Mouse (Mus musculus): Measurements from ENCODE around the gene Wfdc9.

Gene Wfdc9

DNA sequence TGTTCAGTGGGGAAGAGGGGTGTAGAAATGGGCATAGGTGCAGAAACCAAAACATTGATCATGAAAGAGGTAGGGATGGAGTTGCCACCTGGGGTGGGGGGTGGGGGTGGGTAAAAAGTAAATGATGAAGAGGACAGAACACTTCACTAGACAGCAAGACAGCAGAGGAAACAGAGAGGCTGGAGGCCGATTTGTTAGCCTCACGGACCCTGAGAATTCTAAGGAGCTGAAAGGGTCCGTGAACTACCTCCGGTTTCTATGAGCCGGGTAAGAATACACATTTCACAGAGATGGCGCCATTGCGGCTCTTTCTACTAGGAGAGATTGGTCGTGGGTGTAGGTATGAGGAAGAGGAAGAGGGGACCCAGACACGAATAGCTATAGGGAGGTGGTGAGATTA is at the start of gene Wfdc9:
Gene Wfdc9, minus strand, starts transcription at position 101 of the 400 bp plus-strand sequence.
- no peak for DNase-seq (ENCODE audit: low read depth, low spot score)

DNA sequence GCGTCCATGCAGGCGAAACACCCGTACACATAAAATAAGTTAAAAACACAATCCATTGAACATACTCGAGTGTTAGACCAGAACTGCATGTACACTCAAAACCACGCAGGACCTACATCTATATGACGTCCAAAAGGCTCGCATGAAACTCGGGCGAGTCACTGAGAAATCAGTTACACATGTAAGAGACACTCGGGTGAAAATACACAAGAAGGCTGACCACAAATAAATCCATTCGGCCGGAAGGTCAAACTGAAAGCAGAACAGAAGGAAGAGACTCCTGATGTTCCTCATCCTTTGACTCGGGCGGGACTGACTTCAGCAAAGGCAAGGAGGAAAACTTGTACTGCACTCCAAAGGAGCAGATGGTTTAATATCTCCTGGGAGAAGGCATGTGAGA is 49.6 kb upstream of the Wfdc9 start:
- DNase-seq (ENCODE audit: low read depth, low spot score) = no peak

DNA sequence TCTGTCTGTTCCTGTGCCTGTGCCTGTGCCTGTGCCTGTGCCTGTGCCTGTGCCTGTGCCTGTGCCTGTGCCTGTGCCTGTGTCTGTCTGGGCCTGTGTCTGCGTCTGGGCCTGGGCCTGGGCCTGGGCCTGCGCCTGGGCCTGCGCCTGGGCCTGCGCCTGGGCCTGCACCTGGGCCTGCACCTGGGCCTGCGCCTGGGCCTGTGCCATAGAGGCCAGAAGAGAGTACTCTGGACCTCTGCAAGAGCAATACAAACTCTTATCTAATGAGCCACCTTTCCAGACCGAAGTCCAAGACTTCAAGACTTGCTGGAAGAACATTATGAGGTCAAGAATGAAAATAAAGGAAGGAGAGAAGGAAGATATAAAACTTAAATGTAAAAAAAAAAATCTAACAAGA is 48.9 kb upstream of the Wfdc9 start:
- no peak for DNase-seq (ENCODE audit: low read depth, low spot score)

DNA sequence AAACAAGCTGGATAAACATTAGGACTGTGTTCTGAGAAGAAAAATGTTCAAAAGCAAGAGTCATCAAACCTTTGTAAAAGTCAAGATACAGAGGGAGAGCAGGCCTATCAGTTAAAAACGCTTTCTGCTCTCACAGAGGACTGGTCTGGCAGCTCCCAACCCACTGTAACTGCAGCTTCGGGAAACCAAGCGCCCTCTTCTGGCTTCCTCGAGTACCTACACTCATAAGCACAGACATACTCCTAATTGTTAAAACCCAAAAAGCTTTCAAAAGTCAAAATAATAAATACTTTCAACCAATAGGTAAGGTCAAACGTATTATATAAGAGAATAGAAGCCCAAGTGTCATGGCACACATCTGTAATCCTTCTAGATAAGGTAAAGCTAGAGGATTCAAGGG is 47.9 kb upstream of the Wfdc9 start:
- no peak for DNase-seq (ENCODE audit: low read depth, low spot score)

DNA sequence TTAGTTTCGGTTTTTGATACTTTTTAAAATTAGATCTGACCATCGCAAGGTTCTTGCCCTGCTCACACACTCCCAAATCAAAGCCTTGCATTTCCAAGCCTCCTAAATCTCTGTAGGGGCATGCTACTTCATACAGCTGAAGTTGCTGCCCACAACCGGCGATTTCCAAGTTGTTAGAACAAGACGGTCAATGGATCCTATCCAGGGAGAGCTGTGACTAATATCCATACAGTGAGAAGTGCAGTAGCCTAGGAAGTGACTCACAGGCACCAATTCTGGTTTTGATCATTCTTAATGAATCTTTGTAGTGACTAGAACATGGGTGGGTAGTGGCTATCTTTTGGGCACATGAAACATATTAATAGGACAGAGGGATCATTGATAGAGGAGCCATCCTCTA is 45.4 kb upstream of the Wfdc9 start:
- DNase-seq (ENCODE audit: low read depth, low spot score) = no peak

DNA sequence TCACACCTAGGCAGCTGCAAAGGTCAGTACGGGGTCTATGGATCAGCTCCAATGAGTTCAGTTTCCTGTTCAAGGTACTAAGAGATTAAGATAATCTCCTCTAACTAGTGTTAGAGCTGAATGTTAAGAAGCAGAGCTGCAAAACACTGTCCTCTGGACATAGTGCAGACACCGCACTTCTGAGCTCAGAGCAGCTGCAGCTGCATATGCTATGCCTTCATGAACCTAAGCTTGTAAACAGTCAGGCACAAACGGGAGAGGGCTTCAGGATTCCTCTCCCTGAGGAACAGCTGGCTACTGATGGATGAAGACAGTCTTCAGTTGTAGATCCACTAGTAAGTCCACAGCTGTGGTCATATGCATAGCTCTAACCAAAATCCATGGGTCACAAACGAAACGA is 44.6 kb upstream of the Wfdc9 start:
- DNase-seq (ENCODE audit: low read depth, low spot score) = no peak

DNA sequence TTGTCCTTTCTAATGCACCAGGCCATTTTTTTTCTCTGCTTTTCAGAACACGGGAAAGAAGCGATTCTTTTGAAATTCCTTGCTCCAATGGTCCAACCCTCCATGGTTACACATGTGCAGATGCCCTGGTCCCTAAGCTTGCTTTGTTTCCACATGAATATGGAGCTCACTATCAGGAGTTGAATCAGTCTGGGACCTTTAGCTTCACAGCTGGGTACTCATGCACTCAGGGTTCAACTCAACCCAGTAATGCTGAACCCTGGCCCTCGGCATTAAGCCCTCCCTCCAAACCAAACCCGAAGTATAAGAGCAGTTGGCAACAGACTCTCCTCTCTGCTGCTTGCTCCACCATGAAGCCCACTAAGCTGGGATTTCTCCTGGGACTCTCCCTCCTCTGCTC is 41.8 kb upstream of the Wfdc9 start, which contains the start of gene Spint4:
Gene Spint4, plus strand, starts transcription at position 301 of the 400 bp plus-strand sequence.
- no peak for DNase-seq (ENCODE audit: low read depth, low spot score)

DNA sequence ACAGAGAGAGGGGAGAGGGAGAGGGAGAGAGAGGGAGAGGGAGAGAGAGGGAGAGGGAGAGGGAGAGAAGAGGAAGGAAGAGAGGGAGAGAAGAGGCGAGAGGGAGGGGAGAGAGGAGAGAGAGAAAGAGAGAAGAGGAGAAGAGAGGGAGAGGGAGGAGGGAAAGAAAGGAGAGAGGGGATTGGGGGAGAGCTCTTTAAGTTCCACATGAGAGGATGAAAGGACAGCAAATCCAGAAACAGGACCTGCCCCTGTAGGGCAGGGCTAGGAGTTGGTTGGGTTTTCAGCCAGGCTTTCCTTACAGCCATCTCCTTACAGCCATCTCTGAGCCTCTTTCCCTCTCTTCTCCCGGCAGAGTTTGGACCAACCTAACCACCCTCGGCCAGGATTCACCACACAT is 28.4 kb upstream of the Wfdc9 start, which contains the start of gene Wfdc13:
Gene Wfdc13, plus strand, starts transcription at position 301 of the 400 bp plus-strand sequence.
- no peak for DNase-seq (ENCODE audit: low read depth, low spot score)

DNA sequence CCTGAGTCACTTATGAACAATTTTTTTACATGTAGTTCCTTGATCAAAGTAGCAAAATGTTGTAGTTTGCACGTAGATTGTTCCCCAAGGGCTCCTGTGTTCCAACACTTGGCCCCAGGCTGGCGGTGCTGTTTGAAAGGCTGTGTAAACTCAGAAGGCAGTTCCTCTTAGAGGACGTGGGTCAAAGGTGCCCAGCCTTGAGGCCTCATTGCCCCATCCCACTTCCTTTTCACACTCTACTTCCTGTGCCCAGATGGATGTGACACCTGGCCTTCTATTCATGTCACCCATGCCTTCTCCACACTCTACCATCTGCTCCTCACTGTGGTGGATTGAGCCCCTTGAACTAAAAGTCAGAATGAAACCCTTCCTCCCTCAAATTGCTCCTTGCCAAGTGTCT is 23.5 kb upstream of the Wfdc9 start:
- no peak for DNase-seq (ENCODE audit: low read depth, low spot score)

DNA sequence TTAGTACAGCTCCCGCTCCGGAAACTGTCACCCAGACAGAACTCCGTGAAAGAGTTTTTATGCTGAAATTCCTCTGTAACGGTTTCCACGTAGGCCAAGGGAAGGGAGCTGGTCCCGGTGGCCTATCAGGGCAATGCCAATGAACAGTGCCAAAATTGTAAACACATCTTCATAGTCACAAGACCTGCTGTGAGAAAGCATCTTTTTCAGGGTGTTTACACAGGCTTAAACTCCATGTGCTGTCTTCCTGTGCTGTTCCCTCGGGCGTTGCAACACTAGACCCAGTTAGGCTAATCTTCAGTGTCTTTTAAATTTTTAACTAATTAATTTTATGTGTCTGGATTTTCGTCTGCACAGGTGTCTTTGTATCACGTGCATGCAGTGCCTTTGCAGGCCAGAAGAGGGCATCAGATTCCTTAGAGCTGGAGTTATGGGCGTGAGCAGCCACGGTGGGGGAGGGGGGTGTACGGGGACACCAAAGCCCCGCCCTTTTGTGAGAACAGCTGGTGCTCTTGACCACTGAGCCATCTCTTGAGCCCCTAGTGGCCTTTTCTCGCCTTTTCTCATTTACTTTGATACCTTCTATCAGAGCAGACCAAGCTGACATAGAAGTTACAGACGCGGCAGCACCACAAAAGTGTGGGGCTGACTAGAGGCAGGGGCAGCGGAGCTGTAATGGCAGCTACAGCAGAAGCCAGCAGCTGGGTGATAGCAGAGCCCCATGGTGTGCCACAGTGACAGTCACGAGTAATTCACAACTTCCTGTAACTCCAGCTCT is 22.7 kb upstream of the Wfdc9 start:
- peak; percentile 40 for DNase-seq (ENCODE audit: low read depth, low spot score)

DNA sequence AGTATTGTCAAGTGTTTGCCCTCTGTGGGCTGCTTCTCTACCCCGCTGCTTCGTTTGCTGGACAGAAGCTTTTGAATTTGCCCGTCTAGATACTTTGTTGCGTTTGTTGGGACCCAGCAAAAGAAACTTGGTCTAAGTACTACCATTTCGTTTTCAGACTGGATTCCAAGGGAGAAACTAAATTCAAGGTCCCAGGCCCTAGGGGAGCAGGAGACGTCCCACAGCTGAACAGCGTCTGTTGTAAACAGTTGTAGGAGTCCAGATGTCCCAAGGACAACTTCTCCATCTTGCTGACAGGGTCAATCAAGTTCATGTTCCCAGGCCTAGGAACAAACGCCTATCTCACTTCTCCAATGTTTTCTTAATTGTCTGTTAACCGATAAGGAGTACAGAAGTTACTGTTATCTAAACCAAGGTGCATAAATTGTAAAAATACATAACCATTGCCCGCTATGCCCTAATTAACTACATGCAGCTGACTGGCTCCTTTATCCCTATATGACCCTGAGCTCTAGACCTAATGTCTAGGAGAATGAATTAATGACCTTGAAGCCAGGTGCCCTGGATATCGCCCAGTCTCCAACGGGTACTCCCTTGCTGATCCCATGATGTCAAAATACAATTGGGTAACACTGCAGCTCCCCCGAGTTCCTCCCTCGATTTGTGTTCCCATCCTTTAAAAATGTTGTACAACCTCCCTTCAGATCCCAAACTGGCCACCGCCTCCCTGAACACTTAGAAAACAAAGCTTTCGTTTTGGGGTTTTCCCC is 20.7 kb upstream of the Wfdc9 start:
- no peak for DNase-seq (ENCODE audit: low read depth, low spot score)

DNA sequence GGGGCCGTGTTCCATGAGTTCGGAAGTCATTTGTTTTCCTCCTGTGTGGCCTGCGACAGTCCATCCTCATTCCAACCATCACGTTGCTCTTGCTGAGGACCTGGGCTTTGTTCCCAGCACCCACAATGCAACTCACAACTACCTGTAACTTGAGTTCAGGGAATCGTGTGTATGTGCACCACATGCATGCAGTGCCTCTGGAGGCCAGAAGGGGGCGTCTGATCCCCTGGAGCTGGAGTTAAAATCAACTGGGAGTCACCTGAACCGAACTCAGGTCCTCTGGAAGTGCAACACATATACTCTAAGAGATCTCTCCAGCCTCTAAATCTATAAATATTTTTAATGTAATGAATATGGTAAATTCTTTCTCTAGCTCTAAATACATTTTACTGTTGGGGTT is 19.7 kb upstream of the Wfdc9 start:
- DNase-seq (ENCODE audit: low read depth, low spot score) = no peak

DNA sequence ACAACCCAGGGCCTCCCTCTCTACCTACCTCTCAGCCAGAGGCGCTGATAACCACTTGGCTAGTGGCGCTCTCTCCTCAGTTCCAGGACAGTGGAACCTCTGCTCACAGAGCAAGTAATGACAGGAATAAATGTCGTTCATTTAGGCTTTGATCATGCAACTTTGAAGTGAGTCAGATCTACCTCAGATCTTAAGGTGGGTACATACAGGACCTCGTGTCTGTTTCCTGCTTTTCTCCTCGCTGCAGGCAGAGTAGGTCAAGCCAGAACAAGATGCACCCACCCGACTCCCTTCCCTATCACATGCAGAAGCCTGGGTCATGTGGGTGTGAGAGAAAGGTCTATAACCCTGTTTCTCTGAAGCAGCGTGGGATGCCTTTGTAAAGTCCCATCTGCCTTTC is 17.6 kb upstream of the Wfdc9 start, which contains the start of gene Wfdc11:
Gene Wfdc11, minus strand, starts transcription at position 101 of the 400 bp plus-strand sequence.
- no peak for DNase-seq (ENCODE audit: low read depth, low spot score)

DNA sequence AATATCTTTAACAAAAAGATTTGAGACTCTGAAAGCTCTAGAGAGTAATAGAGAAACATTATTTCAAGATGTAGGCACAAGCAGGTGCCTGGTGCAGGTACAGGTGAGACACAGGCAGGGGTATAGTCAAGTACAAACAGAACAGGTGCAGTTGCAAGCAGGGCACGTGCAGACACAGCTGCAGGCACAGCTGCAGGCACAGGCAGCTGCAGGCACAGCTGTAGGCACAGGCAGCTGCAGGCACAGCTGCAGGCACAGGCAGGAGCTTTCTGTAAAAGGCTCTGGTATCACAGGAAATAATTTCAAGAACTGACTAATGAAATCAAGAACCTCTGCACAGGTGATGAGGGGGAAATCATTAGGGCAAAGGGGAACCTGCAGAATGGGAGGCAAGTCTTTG is 14.6 kb upstream of the Wfdc9 start:
- no peak for DNase-seq (ENCODE audit: low read depth, low spot score)

DNA sequence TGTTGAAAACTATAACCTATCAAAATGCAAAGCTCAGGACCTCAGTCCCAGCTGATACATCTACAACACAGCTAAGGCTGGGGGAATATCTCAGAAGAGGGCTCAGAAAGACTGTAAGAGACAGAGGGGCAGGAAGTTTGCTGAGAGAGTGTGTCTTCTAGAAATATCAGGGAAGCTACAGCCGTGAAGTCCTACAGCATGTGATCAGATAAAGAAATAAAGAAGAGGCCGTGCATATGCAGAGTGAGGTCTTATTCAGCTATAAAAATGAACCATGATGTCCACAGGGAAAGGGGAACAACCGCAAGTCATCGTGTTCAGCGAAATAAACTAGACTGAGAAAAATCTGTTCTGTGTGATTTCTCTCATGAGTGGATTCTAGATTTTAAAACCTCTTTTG is 13.9 kb upstream of the Wfdc9 start:
- DNase-seq (ENCODE audit: low read depth, low spot score) = no peak

DNA sequence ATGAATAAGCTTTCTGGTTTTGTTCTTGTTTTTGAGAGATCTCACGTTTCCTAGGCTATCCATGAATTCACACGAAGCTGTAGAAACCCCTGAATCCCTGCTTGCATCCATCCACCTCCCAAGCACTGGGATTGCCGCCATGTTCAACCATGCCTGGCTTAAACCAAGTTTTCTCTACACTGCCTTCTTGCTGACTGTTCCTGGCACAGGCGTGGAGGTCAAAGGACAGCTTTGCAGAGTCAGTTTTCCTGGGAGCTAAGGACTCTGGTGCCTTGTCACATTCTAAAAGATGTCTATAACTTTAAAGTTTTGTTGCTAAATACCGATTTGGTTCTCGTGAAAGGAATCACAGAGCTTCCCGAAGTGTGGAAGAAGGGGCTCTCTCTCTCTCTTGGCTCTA is 8.5 kb upstream of the Wfdc9 start:
- no peak for DNase-seq (ENCODE audit: low read depth, low spot score)

DNA sequence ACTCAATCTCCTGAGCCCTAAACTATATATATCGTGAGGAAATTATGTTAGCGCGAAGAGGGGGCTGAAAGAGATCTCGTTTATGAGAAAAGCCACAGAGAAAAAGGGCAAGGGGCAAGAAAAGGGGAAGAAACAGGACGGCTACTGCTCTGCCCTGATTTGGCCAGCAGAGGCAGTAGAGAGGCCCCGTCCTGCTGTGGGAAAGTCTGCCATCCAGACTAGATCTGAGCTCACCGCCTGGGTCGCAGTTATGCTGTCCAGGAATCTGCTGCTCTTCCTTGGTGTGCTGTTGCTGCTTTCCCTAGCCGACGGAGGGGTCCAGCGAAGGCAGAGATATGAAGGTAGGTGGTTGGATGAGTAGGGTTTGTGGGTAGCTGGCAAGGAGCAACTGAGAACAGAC is 525 bp downstream of the Wfdc9 start, which contains the start of gene Wfdc10:
Gene Wfdc10, plus strand, starts transcription at position 189 of the 400 bp plus-strand sequence.
- no peak for DNase-seq (ENCODE audit: low read depth, low spot score)

DNA sequence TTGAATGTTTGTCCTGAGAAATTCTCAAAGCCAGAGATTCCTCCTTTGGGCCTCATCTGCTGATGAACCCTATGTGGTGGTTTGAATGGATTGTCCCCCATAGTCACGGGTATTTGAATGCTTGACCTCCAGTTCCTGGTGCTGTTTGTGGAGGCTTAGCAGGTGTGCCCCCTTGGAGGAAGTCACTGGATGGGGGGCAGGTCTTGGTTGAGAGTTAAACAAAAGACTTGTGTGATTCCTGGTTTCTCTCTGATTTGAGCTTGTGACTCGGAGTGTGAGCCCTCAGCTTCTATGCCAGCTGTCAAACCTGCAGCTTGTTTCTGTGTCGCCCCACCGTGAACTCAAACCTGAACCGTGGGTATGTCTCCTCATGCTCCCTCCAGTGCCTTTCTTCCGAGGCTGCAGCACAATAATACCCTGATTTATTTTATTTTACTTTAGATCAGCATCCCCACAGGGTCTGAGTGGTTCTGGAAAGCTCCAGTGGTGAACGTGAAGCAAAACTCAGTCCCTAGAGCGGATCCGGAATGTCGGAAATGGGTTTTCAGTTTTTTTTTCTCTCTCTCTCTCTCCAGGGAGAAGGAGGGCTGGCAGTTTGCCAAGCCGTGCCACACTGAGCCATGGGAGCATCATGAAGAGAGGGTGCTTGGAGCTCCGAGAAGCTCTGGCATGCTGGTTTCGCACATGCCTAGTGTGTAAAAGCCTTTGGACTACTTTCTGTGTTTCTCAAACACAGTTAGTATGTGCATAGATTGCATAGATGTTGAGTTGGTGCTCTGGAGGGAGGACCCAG is 14.3 kb downstream of the Wfdc9 start:
- DNase-seq (ENCODE audit: low read depth, low spot score) = no peak

DNA sequence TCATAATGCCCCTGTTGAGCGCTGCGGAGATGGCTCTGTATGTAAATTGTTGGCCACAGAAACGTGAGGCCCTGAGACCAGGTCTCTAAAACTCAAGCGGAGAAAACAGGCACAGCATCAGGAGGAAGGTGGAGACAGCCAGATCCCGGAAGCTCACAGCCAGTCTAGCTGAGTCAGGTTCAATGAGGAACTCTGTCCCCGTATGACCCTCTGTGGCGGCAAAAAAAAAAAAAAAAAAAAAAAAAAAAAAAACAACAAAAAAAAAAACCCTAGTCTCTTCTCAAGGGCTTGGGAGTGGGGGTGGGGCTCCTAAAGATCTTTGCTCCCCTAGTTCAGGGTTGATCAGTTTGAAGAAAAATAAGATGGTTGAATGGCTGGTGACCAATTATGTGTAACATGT is 15.3 kb downstream of the Wfdc9 start:
- DNase-seq (ENCODE audit: low read depth, low spot score) = no peak

DNA sequence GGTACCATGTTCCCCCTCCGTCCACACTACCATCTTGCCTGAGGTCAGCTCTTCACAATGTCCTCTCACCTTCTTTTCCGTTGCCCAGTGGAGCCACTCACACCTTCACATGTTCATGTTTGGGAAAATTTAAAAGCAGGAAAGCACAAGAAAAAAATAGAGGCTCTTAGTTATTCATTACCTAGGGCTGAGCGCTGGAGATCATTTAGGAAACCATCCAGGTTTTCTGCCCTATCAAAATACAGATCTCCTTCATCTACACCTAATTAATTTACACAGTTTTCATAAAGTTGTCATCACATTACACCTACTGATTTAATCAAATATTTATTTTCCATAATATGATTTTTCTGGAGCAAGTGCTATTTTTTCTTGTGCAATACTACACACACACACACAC is 17.7 kb downstream of the Wfdc9 start, which contains the start of gene Wfdc16:
Gene Wfdc16, minus strand, starts transcription at position 101 of the 400 bp plus-strand sequence.
- no peak for DNase-seq (ENCODE audit: low read depth, low spot score)

DNA sequence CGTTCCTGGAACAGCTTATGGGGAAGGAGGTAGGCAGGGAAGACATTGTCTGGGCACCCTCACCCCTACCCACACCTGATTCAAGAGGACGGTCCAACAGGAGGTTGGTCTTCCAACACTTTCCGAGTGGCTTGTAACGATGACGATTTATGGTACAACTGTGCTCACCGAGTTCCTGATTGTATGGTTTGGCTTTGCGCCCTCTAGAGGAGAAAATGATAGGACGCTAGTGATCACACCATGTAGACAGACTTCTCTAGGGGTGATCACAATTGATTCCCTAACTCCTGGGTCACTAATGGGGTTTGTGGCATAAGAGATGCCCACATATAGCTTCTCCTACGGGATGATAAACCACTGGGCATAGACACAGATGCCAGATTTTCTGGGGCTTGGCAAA is 21.1 kb downstream of the Wfdc9 start:
- DNase-seq (ENCODE audit: low read depth, low spot score) = no peak

DNA sequence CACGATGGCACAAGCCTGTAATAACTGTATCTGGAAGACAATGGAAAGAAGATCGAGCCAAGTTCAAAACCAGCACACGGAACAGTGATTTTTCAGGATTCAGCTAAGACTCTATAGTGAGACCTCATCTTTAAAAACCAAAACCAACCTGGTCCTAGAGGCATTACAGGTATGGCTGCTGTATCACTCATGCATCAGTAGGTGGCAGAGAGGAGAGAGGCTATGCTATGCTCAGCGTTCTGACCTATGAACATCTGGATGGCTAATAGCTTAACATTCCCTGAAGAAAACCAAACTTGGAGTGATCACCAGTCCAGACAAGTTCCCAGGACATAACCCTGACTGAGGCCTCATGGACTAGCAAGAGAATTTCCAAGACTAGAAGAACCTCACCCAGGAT is 34.6 kb downstream of the Wfdc9 start:
- DNase-seq (ENCODE audit: low read depth, low spot score) = no peak
